Mouse (Mus musculus) brain, adult 2 months (tissue): ENCODE measurements at regions not wholly inside any gene's neighbourhood (a gene's known extent, or its start where the extent isn't known, plus 50 kb on each side); places are given as distances from the start of the nearest gene placed in this dataset.
"Not testable (repeated sequence)": the region's sequence is repeated elsewhere in the genome, so short reads cannot be mapped to it uniquely, and the experiment has no call there.

Experiments used
- DNase-seq: peaks from one replicate; pipeline ENCODE4 v3.0.0; 2011; ENCODE audit warnings: low read depth, low spot score

- DNase-seq = no peak
Observed at GRCm38 (mm10) chr5:97831421-97831820, 199.4 kb downstream of the Antxr2 start.

DNA sequence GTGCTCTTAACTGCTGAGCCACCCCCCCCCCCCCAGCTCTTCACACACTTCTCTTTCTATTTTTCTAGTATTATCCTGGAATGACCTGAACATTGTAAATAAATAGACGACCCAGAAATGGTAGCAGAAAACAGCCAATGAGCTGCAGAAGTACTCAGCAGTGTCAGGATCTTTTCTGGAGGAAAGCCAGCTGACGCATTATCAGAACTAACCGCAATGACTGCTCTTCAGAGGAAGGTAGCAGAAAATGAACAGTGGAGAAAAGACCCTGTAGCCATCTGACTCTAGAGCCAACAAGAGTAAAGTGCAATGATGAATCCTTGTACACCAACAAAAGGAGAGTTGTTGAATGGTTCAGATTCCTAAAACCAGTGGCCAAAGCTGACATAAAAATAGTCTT lies 213.4 kb downstream of the Antxr2 start:
- DNase-seq = no peak

DNA sequence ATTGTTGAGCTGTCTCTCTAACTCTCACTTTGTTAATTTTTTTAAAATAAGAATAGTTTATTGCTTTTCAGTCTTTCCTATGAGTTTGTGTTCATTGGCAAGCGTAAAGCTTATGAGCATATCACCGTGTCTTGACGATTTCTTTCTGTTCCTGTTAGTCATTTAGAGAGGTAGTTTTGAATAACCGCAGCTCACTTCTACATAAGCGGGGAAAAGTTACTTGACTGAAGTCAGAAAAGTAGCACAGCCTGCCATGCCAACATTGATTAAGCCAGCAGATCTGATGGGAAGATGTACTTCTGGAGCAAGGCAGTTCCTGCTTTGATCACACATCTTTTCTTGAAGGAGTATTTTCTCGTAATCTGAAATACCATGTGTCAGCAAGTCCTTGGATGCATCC lies 215.5 kb downstream of the Antxr2 start:
- DNase-seq = peak; percentile 6

DNA sequence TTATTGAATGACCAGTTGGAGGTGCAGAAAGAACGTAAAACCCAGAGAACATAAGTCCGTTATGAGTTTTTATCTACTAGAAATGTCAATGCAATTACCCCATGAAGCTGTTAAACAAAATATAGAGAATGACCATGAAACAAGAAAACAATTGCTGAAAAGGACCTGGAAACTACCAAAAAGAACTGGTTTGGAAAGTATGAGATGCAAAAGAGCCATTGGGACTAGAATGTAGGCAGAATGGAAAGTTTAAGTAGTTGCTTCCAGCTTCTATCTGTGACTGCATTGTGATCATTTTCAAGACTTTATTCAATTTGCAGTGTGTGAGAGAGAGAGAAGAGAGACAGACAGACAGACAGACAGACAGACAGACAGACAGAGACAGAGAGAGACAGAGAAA lies 216.1 kb downstream of the Antxr2 start:
- DNase-seq = no peak

DNA sequence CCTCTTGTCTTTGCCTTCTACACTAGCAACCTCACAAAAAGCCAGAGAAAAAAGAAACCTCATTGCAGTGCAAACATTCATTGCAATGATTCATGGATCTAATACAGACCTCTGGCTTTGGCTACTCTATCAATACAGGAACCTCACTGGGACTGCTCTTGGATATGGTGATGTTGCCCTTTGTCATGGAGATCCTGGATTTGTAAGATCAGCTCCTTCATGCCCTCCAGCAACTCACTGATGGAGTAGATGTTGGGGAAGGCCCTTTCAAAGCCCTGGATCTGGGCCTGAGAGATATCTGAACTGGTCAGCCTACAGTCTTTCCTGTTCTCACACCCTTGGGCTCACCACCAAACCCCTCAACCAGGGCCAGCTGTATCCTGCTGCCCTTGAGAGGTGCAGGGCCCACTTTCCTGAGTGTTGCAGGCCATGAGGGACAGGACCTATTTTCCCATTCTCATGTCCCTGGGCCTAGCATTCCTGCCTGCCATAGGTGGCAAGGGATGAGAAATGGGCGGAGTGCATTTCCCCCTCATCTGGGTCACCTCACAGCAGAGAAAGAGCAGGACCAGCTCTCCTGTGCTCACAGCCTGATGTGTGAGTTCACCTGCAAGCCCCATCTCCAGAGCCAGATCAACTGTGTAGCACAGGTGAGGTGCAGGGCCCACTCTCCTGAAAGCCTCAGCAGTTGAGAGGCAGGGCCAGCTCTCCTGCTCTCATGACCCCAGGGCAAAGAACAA lies 218.1 kb downstream of the Antxr2 start:
- DNase-seq = no peak

DNA sequence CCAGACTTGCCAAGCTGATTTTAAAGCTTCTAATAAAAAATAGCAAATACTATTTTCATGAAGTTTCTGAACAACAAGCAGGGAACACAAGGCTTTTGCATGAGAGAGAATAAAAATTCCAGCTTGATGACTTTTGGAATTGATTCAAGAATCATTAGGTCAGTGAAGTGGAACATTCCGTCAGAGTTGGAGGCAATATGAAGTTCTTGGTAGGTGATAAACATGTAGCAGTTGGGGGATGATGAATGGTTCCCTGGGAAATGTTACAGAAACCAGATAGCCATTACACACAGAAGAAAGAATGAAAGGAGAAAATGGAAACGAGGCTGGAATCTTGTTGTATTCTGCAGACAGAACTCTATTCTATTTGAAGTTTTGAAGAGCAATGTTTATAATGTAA lies 221.8 kb downstream of the Antxr2 start:
- no peak for DNase-seq

DNA sequence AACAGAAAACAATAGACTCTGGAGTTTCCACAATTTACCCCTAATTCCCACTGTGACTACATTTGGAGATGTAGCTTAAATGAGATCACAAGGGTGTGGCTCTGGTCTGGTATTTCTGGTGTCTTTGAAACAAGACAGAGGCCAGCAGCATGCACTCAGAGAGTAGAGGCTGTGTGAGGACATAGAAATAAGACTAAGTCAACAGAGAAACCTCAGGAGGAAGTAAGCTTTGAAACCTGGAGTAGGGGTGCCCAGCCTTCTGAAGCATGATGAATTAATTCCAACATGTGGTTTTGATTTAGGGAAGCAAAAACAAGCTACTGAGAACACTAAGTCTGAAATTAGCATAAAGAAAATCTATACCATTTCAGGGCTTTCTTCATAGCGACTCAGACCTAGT lies 223.7 kb downstream of the Antxr2 start:
- DNase-seq = no peak

- DNase-seq = no peak
Observed at GRCm38 (mm10) chr5:97806754-97807153, 224.1 kb downstream of the Antxr2 start.

GRCm38 (mm10) chr5:97800017-97800416 lies 230.8 kb downstream of the Antxr2 start:
- DNase-seq = no peak

DNA sequence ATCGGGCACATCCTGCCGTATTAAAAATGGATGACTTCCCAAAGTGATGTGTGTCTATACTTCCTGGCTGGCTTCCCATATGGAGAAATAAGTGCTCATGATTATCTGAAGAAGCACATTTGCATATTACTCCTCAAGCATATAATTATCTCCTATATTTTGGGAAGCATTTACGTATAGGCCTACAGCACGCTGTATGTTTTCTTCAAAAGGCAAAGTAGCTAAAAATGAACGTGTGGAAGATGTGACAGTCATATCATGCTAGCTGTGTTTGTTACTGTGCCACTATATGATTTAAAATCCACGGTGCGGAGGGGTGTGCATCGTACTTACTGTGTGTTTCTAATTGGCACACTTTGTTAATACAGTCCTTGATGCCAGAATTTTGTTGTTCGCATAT lies 242.7 kb downstream of the Antxr2 start:
- DNase-seq = no peak

DNA sequence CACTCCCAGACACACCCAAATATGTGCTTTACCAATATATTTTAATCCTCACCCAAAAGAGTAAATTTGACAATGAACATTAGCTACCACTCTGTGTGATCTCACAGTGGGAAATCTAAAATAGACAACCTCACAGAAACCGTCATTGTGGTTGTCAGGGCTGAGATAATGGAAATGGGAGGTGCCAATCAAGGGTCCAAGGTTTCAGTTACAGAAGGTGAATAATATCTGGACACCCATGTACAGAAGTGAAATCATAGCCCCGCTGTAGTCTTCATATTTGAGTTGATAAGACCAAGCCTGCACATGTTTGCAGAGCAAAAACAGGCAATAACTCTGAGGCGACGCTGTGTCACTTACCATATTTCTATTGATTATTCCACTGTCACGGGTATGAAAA lies 243.8 kb downstream of the Antxr2 start:
- no peak for DNase-seq

DNA sequence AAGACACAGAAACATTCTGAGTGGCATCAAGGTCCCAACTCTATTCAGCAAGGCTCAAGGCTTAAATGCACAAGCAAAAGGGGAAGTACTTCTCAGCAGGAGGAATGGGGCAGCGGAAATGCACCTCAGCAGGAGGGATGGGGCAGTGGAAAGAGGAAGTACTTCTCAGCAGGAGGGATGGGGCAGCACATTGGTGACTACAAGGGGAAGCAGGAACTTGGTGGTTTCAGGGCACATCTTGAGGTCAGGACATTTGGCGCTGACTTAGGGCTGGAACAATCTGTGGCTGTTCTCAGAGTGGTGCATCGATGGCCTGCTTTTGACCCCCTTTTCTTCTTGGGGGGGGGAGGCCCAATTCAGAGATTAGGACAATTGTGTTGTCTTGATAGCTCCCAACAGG lies 255.7 kb downstream of the Antxr2 start:
- DNase-seq = not testable (repeated sequence)

DNA sequence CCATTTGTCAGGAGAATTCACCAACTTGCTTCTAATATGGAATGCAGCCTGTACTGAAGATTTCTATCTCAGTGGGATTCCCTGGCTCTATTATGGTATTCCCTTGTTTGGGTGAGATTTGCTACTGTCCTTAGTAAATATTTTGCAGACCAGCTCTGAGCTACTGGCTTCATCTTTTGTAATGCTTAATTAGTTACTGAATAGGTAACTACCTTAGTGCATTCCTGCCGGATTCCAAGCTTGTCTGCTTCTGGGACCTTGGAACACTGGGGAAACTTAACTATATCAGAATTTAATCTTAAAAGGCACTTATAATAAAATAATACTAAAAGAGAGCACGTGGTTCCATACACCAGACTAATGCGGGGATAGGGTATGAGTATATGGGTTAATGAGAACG lies 257.4 kb downstream of the Antxr2 start:
- DNase-seq = not testable (repeated sequence)

GRCm38 (mm10) chr5:97737339-97737738 lies 280.5 kb upstream of the Gk2 start:
- peak; percentile 2 for DNase-seq

DNA sequence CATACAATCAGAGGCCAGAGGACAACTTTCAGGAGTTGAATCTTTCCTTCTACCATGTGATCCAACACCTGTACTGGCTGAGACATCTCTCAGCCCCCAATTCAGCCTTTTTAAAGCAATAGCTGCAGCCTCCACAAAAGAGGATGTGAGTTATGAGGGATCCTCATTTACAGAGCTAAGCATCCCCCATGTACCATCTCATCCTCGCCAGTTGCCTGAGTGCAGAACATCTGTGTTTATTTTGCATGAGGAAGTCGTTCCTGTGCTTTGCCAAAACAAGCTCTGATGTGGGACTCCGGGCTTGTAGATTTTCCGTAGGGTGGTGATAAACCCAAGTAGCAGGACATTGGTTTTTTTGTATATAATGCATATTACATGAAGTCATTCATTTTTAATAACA lies 274.1 kb upstream of the Gk2 start:
- DNase-seq = peak; percentile 4

DNA sequence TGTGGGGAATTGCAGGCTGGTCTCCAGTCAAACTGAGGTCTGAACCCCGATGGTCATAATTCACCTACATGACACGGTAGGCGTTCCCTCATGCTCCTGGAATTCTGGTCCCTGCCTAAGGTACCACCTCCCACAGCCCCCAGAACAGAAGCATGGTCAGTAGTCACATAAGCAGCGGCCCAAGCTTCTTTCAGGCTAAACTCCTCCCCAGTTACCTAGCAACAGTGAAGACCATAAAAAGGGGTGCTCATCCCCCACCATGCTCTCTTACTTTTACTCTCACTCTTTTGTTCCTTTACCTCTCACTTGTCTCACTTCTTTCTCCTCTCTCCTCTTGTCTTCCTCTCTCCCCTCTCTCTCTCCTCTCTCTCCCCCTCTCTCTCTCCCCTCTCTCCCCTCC lies 262.5 kb upstream of the Gk2 start:
- DNase-seq = not testable (repeated sequence)

- peak; percentile 45 for DNase-seq
Observed at GRCm38 (mm10) chr5:97705270-97705669, 248.4 kb upstream of the Gk2 start.

DNA sequence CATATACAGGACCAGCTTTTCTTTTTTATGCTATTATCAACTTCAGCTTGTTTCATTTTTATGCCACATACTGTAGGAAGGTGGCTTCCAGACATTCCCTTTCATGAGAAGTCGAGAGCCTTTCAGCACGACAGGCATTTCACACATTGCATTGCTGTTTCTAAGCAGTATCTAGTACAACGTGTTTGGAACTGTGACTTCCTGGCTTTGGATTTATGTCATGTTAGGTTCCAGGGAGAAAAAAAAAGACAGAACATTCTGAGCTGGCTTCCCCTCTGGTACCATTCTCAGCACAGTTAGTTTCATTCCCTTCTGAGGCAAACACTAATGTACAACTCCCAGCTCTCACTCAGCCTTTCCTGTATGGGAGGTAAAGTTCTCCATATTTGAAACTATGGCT lies 243.7 kb upstream of the Gk2 start:
- DNase-seq = peak; percentile 69

DNA sequence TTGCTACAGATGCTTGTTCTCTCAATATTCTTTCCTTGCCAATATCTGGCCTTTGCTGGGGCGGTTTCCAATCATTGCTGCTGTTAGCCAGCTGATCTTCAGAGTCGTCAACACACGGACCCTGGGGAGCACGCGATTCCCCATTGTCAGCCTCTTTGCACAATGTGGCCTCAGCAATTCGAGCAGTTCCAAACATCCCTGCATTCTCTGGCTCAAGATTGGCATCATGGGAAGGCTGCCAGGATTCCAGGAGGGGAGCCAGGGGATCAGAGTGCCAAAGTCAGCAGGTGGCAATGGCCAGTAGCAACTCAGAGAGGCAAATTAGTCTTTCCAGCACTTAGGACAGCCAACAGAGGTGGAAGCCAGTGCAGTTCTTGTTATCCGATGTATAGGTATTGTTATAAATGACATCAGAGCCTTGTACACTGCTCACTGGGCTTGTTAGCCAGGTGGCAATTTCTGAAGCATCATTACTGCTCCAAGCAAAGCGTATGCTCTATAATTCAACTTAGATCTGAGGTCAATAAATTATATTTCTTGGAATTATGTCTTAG lies 240.8 kb upstream of the Gk2 start:
- peak; percentile 24 for DNase-seq

- DNase-seq = peak; percentile 74
Observed at GRCm38 (mm10) chr5:97693333-97693940, 236.6 kb upstream of the Gk2 start.

- DNase-seq = no peak
Observed at GRCm38 (mm10) chr5:97685443-97685842, 228.6 kb upstream of the Gk2 start.

DNA sequence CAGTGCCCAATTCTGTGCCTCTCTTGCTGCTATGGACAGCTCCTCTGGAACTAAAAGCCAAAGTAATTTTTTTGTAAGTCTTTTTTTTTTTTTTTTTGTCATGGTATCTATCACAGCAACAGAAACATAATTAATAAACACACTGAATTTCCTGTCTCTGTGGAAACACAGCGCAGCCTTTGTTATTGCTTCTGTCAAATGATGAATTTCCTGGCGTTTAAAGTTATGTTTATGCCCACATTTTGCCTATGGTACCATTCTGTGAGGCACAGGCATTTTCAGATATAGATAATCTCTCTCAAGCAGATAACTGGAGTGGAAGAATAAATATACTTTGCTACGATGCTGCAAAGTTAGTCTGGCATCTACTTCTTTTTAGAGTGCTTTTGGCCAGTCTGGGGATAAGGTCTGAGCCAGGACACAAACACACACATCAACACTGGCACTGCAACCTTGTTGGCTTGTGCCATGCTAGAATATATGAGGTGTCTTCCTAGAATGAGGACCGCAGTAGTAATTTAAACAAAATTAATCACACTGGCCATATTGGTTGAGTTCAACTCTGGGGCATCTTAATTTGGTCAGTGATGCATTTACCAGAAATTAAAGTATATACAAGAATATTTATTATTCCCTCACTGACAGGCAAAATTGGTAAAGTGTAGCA lies 227.9 kb upstream of the Gk2 start:
- DNase-seq = no peak

DNA sequence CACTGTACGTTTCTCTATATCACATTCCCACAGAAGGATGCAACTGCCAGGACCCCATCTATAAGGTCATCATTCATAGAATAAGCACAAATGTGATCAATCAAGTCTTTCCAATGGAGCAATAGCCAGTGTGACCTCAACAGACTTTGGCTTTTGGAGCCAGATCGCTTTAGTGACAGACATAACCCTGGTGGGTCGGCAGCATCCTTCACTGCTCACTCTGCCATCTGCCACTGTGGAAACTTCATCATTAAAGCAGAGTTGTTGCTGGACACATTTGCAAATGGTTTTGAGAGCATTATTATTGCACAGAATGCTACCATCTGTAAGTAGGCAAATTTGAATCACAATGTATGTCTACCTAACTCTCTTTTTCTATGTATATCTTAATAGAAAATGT lies 212.9 kb upstream of the Gk2 start:
- peak; percentile 6 for DNase-seq
